Mouse (Mus musculus): Measurements from ENCODE around the gene Exoc6b.

- no peak for TF ChIP-seq CTCF (IDR thresholded peaks at IDR 0.05; ENCODE audit: borderline replicate concordance, insufficient read depth, low read depth, low read length)
- TF ChIP-seq POLR2A (IDR thresholded peaks at IDR 0.05; ENCODE audit: borderline replicate concordance, insufficient read depth, low read length): no peak
These were observed 27.1 kb upstream of the Exoc6b start for GRCm38 (mm10) chr6:85096441-85096840.
